Mouse (Mus musculus) liver, postnatal 0 days (tissue): ENCODE measurements at regions not wholly inside any gene's neighbourhood (a gene's known extent, or its start where the extent isn't known, plus 50 kb on each side); places are given as distances from the start of the nearest gene placed in this dataset.

Experiments used
- CTCF ChIP-seq: sonication (generic); IDR thresholded peaks from 2 replicates; pipeline ENCODE4 v1.5.1; 2016; ENCODE audit warnings: antibody characterized with exemption, low read depth
- EP300 ChIP-seq: IDR thresholded peaks from 2 replicates; pipeline ENCODE4 v1.6.1; 2016; ENCODE audit warnings: antibody characterized with exemption, low read depth, mild to moderate bottlenecking

DNA sequence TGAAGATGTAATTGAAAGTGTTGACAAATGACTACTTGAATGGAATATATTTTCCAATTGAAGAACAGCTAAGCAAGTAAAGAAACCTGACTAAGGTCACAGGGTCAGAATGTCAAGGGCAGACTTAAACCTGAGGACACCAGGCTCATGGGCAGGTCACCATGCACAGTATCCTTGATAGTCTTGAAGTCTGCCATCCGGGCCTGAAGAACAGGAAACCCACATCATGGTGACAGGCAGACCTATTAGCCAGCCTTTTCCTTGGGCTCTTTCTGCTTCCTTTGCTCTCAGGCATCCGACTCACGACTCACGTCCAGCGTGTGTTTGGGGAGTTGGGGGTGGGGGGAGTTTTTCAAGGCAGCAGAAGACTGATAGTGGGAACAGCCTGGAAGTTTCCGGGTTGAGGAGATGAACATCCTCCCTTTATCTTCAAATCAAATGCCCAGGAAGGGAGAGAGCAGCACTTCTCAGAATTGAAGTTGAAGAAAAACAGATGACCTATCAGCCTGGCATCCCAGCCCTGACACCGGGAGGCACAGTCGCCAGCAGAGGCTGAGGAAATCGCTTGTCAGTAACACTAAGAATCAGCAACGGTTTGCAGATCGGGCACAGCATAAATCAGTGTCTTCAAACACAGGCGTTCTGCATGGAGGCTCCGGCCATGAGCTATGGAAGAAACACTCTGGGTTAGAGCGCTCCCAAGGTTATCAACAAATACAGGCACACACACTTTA, 163.5 kb downstream of the Opa1 start:
- TF ChIP-seq CTCF (no peak), EP300 (no peak)
